Mouse (Mus musculus) myocyte (in vitro differentiated cells): Measurements from ENCODE around the gene Olfr1423. TPM values are rescaled to one million over a fixed set of nuclear protein-coding genes. Genes with fewer than 3 reads are reported as not detected.

ENCODE experiments used
- H3K27me3 ChIP-seq: one replicate; pipeline ENCODE4 v1.6.1; 2011; ENCODE audit not compliant: control insufficient read depth, insufficient read depth, insufficient read length
- H3K36me3 ChIP-seq: one replicate; pipeline ENCODE4 v1.6.1; 2011; ENCODE audit not compliant: control insufficient read depth, insufficient read depth
- H3K4me2 ChIP-seq: one replicate; pipeline ENCODE4 v1.6.1; 2011; ENCODE audit warnings: low read depth, control low read depth
- H3K4me3 ChIP-seq: one replicate; pipeline ENCODE4 v1.5.1; 2011; ENCODE audit warnings: mild to moderate bottlenecking, control low read depth, moderate library complexity
- H3K79me2 ChIP-seq: one replicate; pipeline ENCODE4 v1.6.1; 2011; ENCODE audit not compliant: control insufficient read depth, insufficient read depth
- H3ac ChIP-seq: one replicate; pipeline ENCODE4 v1.6.1; 2011; ENCODE audit not compliant: control insufficient read depth, insufficient read length
- CEBPB ChIP-seq: IDR thresholded peaks from 2 replicates; pipeline ENCODE4 v1.6.1; 2011; ENCODE audit warnings: mild to moderate bottlenecking, moderate library complexity; ENCODE audit not compliant: poor library complexity, insufficient read depth, severe bottlenecking
- E2F4 ChIP-seq: IDR thresholded peaks from one replicate; pipeline ENCODE4 v1.6.1; 2011; ENCODE audit warnings: mild to moderate bottlenecking, control low read depth, moderate library complexity; ENCODE audit not compliant: insufficient read depth
- MAX ChIP-seq: IDR thresholded peaks from one replicate; pipeline ENCODE4 v1.6.1; 2011; ENCODE audit warnings: low read depth, mild to moderate bottlenecking, control low read depth
- MYOD1 ChIP-seq, 3 experiments: IDR thresholded peaks; one replicate each; pipeline ENCODE4 v1.6.1; 2011; ENCODE audit warnings: control low read depth in 2 of 3, low read depth in 2 of 3, mild to moderate bottlenecking in 2 of 3, moderate library complexity in 1 of 3; ENCODE audit not compliant: insufficient read length in 2 of 3, control insufficient read depth in 1 of 3
- MYOG ChIP-seq, 3 experiments: IDR thresholded peaks; one replicate each; pipeline ENCODE4 v1.6.1; 2011; ENCODE audit warnings: control low read depth in 2 of 3, low read depth in 2 of 3, mild to moderate bottlenecking in 2 of 3; ENCODE audit not compliant: insufficient read length in 2 of 3, control insufficient read depth in 1 of 3, insufficient read depth in 1 of 3
- POLR2A ChIP-seq: IDR thresholded peaks from one replicate; pipeline ENCODE4 v1.6.1; 2011; ENCODE audit warnings: low read depth, mild to moderate bottlenecking, control low read depth, moderate library complexity; ENCODE audit not compliant: insufficient read length
- POLR2AphosphoS2 ChIP-seq: IDR thresholded peaks from one replicate; pipeline ENCODE4 v1.6.1; 2011; ENCODE audit warnings: low read depth, control low read depth; ENCODE audit not compliant: insufficient read length
- REST ChIP-seq: IDR thresholded peaks from one replicate; pipeline ENCODE4 v1.6.1; 2011; ENCODE audit warnings: mild to moderate bottlenecking, control low read depth, moderate library complexity; ENCODE audit not compliant: insufficient read depth, insufficient read length
- SRF ChIP-seq: IDR thresholded peaks from one replicate; pipeline ENCODE4 v1.6.1; 2011; ENCODE audit warnings: low read depth; ENCODE audit not compliant: control insufficient read depth, insufficient read length
- TCF12 ChIP-seq: IDR thresholded peaks from one replicate; pipeline ENCODE4 v1.6.1; 2011; ENCODE audit warnings: mild to moderate bottlenecking, control low read depth; ENCODE audit not compliant: poor library complexity, insufficient read depth, severe bottlenecking
- TCF3 ChIP-seq: IDR thresholded peaks from one replicate; pipeline ENCODE4 v1.6.1; 2011; ENCODE audit warnings: low read depth, control low read depth; ENCODE audit not compliant: insufficient read length
- USF1 ChIP-seq: IDR thresholded peaks from one replicate; pipeline ENCODE4 v1.6.1; 2011; ENCODE audit warnings: low read depth, mild to moderate bottlenecking, control low read depth, moderate library complexity
- polyA plus RNA-seq: library from polyadenylated mRNA; unstranded; fragments of >200 nt; fragmentation: generic; extraction: Trizol; gene quantifications from one replicate; pipeline ENCODE4 v1.2.1, GENCODE M21; 2012; ENCODE audit warnings: missing spikeins

The Olfr1423 gene
- polyA plus RNA-seq, 1 experiment = not detected

DNA sequence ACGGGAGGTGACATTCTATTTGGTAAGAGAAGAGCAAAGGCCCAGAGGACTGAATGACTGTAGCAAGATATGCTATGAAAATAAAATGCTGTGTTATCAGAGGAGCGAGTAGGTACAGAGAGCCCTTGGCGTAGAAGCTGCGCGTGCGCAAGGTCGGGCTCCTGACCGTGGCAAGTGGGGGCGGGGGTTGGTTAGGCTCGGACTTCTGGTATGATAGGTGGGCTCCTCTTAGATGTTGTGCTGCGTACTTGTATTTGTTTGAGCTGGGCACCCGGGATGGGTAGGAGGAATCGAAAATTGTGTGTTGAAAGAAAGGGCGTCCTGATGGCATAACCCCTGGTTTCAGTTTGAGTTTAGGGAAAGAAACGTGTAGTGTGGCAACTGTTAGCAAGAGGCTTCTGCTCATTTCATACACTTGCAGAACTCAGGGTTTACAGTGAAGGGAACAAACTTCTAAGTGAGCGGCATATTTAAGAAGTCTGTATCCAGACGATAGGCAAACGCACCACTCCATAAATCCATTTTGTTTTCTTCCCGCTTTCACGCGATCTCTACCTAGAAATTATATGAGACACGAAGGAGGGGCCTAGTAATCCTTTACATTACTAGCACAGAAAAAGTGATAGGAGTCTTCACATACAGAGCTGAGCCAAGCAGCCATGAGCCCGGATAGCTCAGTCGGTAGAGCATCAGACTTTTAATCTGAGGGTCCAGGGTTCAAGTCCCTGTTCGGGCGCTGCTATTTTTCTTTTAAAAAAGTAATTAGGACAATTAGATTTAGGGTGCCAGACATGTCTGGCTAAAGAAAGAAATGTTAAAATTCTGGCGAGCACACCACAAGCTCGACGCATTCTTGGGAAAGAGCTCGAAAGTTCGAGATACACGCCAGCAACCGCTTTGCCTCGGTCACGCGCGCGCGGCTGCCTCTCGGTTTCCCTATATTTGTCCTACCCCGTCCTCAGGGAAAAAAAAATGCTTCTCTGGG is 35.4 kb downstream of the Olfr1423 start:
- H3K36me3 ChIP-seq = no peaks in the 10 kb centered on the region
- H3K79me2 ChIP-seq = no peaks in the 10 kb centered on the region
- H3K27me3 ChIP-seq = no peaks in the 10 kb centered on the region
- peak overlapping the region; percentile 40 for H3K4me3 ChIP-seq
- peak; percentile 53 for TF ChIP-seq POLR2AphosphoS2
- TF ChIP-seq CEBPB = no peak
- TF ChIP-seq TCF12 = no peak
- TF ChIP-seq USF1 = no peak
- peak; percentile 46 for TF ChIP-seq POLR2A
- H3K4me2 ChIP-seq = peak overlapping the region; percentile 80
- H3ac ChIP-seq = no peak overlapping the region

DNA sequence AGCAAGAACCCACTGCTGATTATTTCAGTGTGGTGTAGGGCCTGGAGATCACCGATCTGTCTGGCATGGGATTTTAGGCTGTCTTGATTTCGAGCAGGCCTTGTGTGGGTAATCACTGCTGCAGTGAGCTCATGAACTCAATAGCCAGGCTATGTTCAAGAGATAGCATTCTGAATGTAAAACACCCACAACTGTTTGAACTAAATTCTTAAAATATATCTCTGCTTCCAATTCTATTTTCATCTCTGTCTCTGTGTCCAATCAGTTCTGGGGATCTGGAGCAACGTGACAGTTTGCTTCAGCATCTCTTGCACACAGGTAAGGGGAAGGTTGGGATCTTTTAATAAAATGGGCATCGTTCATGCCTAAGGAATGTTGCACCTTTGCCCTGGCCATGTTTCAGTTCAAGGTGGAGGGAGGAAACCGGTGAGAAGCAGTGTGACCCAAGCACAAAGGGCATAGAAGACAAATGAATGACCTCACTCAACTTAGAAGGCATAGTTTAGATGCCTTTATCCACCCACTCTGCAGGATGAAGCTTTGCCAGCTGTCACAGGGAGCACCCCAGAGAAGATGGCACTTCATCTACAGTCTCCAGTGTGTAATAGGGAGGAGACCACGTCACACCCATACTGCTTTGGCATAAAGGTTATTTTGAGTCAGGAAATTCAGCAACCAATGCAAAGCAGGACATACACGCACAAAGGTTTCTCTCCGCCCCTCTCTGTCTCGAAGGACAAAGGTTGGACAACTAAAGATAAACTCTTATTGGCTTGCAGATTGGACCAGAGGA is 36.7 kb downstream of the Olfr1423 start:
- peak overlapping the region; percentile 80 for H3K4me2 ChIP-seq
- peak in 2 of 3 experiments; percentile 35 to 50 for TF ChIP-seq MYOG (IDR thresholded peaks at IDR 0.05; ENCODE audit: control insufficient read depth in 1 of 3, insufficient read depth in 1 of 3, insufficient read length in 2 of 3, low read depth in 2 of 3)
- no peak for TF ChIP-seq REST
- no peak for TF ChIP-seq SRF
- TF ChIP-seq MYOD1 (IDR thresholded peaks at IDR 0.05; ENCODE audit: control insufficient read depth in 1 of 3, insufficient read length in 2 of 3, low read depth in 2 of 3) = peak; percentile 25 to 75 (median 54)
- TF ChIP-seq E2F4 = no peak
- no peak overlapping the region for H3ac ChIP-seq
- no peaks in the 10 kb centered on the region for H3K36me3 ChIP-seq
- peak overlapping the region; percentile 40 for H3K4me3 ChIP-seq
- H3K27me3 ChIP-seq = no peaks in the 10 kb centered on the region
- no peaks in the 10 kb centered on the region for H3K79me2 ChIP-seq

DNA sequence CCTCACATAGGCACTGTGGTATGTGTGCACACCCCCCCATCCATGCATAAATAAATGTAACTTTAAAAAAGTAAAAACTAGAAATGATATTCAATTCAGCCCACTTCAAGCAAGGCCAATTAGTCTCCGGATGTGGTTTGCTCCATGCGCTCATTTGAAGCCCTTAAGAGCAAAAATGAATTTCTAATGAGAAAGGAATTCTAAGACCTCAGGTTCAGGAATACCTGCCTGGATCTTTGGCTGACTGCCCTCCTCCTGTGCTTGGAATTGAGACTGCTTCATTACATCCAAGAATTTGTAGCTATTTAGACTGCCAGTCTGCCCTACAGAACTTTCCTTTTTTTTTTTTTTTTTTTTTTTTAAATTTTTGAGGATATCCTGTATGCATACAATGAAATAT is 37.5 kb downstream of the Olfr1423 start:
- peak overlapping the region; percentile 3 for H3K4me3 ChIP-seq
- no peak overlapping the region for H3ac ChIP-seq
- TF ChIP-seq SRF = no peak
- peak overlapping the region; percentile 67 for H3K4me2 ChIP-seq
- no peaks in the 10 kb centered on the region for H3K27me3 ChIP-seq
- H3K36me3 ChIP-seq = no peaks in the 10 kb centered on the region
- no peaks in the 10 kb centered on the region for H3K79me2 ChIP-seq

DNA sequence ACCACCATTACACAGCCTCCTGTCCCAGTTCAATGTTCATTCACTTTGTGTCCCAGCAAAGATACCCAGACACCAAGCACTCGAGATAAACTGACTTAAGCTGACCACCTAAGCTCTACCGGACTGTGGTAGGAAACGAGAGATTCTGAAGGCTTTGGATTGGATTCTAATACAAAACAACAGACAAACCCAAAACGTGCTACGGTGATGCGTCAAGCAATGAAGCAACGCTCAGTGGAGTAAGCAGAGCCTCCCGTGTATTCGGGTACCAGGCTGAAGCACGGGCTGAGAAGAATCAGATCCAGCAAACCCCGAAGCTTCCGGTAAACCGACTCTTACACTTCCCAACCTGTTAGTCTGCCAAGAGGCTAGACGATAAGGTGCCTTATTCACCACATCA is 38.3 kb downstream of the Olfr1423 start:
- peak overlapping the region; percentile 67 for H3K4me2 ChIP-seq
- H3ac ChIP-seq = no peak overlapping the region
- H3K27me3 ChIP-seq = no peaks in the 10 kb centered on the region
- peak overlapping the region; percentile 3 for H3K4me3 ChIP-seq
- H3K36me3 ChIP-seq = no peaks in the 10 kb centered on the region
- TF ChIP-seq TCF3 = no peak
- TF ChIP-seq MYOD1 (IDR thresholded peaks at IDR 0.05; ENCODE audit: control insufficient read depth in 1 of 3, insufficient read length in 2 of 3, low read depth in 2 of 3) = no peak
- TF ChIP-seq MYOG (IDR thresholded peaks at IDR 0.05; ENCODE audit: control insufficient read depth in 1 of 3, insufficient read depth in 1 of 3, insufficient read length in 2 of 3, low read depth in 2 of 3) = no peak
- TF ChIP-seq POLR2AphosphoS2 = no peak
- no peak for TF ChIP-seq SRF
- no peak for TF ChIP-seq E2F4
- TF ChIP-seq POLR2A = no peak
- no peak for TF ChIP-seq MAX
- no peak for TF ChIP-seq CEBPB
- TF ChIP-seq REST = no peak
- TF ChIP-seq USF1 = no peak
- no peak for TF ChIP-seq TCF12
- no peaks in the 10 kb centered on the region for H3K79me2 ChIP-seq

- Histone ChIP-seq H3K36me3 (no peaks in the 10 kb centered on the region), H3K27me3 (no peaks in the 10 kb centered on the region), H3ac (no peak overlapping the region), H3K4me3 (peak overlapping the region; percentile 3), H3K79me2 (no peaks in the 10 kb centered on the region), H3K4me2 (peak overlapping the region; percentile 67)
- TF ChIP-seq REST = no peak
- no peak for TF ChIP-seq USF1
- no peak for TF ChIP-seq TCF12
- TF ChIP-seq MYOD1 (IDR thresholded peaks at IDR 0.05; ENCODE audit: control insufficient read depth in 1 of 3, insufficient read length in 2 of 3, low read depth in 2 of 3) = no peak
- no peak for TF ChIP-seq CEBPB
- TF ChIP-seq MAX = no peak
- no peak for TF ChIP-seq MYOG (IDR thresholded peaks at IDR 0.05; ENCODE audit: control insufficient read depth in 1 of 3, insufficient read depth in 1 of 3, insufficient read length in 2 of 3, low read depth in 2 of 3)
- TF ChIP-seq POLR2A = no peak
- TF ChIP-seq E2F4 = no peak
- TF ChIP-seq POLR2AphosphoS2 = no peak
- TF ChIP-seq TCF3 = no peak
Measured at GRCm38 (mm10) chr19:12002125-12002524, 39.0 kb downstream of the Olfr1423 start.
